Mouse (Mus musculus) C2C12 (cell line): ENCODE measurements around the gene Agr2.

Source experiments
- CTCF ChIP-seq: IDR thresholded peaks from one replicate; pipeline ENCODE4 v1.5.1; 2011; ENCODE audit not compliant: control insufficient read depth, insufficient read depth, insufficient read length
- MAX ChIP-seq: IDR thresholded peaks from one replicate; pipeline ENCODE4 v1.6.1; 2011; ENCODE audit warnings: mild to moderate bottlenecking, control low read depth
- MYOD1 ChIP-seq: IDR thresholded peaks from one replicate; pipeline ENCODE4 v1.6.1; 2011; ENCODE audit warnings: low read depth; ENCODE audit not compliant: control insufficient read depth, insufficient read length
- USF1 ChIP-seq: IDR thresholded peaks from one replicate; pipeline ENCODE4 v1.6.1; 2011; ENCODE audit warnings: low read depth, mild to moderate bottlenecking, control low read depth, moderate library complexity

DNA sequence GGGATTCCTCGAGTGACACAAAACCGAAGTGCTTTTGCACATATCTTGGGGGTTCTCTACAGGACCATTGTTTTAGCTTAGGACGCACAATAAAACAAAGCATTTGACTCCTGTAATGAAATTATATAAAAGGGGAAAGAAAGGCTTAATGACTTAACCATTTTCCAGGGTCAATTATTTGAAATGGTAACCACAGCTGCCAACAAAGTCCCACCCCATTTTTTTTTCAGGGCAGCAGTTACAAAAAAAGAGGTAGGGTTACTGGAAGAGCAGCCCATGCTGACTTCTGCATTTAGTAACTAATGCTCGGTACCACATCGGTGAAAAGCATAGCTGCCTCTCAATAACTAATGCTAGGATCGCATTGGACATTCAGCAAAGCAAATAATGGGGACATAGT lies 42.8 kb downstream of the Agr2 start:
- TF ChIP-seq MYOD1 = no peak
- no peak for TF ChIP-seq CTCF
- TF ChIP-seq USF1 = no peak
- no peak for TF ChIP-seq MAX
